Mouse (Mus musculus): ENCODE data around the gene Daam1.

Gene Daam1

DNA sequence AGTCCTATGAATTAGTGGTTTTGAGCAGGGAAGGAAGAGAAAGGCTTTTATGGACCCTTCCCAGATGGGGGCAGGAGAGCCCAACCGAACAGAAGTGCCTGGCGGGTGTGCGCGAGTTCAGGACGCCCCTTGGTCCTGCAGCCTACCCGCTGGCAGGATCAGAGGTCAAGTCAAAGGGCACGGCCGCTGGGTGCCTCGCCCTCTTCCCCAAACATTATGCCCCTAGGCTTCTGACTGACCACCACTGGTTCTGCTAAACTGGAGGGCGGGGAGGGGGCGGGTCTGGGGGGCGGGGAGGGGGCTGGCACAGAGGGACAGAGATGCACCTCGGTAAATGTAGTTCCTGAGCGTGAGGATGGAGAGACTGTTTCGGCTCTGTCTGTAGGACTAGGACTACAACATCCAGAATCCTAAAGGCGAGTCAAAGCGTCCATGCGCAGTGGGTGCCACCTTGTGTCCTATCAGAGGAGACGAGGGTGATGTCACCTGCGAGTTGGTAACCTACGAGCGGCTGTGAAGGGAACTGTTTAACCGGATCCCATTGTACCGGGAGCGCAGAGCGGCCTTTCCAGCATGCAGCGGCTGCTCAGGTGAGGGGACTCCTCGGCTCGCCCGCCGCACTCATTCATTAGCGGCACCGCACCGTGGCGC, at the start of gene Daam1:
Gene Daam1, plus strand, starts transcription at position 472 of the 651 bp plus-strand sequence.
- DNase-seq (ENCODE audit: low spot score in 2 of 2) = peak; percentile 87 to 89

DNA sequence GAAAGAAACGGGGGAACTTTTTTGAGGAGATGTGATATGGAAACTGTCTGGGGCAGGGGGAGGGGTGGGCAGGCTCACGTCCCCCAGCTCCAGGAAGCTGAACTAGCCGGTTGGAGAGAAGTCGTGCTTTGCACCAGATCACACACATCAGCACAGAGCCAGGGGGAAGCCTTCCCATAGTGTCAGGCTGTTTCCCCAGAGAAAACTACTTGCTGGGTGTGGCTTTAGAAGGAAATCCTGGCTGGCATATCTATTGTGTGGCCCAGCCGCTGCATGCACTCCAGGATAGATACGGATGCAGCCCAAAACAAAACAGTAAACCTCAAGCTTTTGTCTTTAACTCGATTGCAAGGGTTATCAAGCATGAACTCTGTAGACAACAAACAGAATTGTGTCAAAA, 49.7 kb upstream of the Daam1 start:
- no peak for DNase-seq (ENCODE audit: low spot score in 2 of 2)

DNA sequence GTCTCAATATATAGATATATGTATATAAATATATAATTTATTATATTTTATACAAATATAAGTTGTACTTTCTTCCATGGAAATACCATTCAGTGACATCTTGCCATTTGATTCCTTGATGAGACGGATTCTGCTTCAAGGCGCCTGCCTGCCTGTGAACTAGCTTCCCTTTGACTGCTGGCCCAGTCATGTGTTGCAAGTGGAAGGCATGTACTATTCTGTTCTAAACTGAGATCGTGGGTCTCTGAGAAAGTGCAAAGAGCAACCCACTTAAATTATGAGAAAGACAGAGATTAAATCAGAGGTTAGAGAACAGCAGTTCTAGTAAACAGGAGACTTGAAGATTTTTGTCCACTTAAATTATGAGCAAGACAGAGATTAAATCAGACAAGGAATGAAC, 46.9 kb upstream of the Daam1 start:
- no peak for DNase-seq (ENCODE audit: low spot score in 2 of 2)

DNA sequence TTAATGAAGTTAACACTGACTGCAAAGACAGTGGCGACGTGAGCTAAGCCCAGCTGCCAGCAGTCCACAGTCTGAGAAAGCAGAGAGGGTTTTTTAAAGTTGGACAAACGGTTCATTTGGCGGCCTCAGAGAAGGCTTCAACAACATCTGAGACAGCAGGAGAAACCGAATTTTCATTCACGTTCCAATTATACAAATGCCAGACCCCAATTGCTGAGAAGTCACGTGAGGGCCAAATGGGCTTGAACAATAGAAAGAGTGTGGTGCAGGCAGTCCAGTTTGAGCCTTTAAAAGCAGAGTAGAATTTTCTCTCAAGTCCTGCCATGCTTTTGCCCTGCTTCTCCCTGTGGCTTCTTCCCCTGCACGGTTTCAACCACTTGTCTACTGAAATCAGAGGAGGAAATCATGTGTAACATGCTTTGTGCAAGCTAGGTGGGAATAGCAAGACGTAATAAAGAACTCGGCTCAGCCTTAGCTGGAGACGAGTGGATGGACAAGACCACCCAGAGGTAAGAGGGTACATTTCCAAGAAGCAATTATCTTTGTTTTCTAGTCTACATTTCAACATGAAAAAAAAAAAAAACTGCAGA, 46.1 kb upstream of the Daam1 start:
- DNase-seq (ENCODE audit: low spot score in 2 of 2) = no peak

DNA sequence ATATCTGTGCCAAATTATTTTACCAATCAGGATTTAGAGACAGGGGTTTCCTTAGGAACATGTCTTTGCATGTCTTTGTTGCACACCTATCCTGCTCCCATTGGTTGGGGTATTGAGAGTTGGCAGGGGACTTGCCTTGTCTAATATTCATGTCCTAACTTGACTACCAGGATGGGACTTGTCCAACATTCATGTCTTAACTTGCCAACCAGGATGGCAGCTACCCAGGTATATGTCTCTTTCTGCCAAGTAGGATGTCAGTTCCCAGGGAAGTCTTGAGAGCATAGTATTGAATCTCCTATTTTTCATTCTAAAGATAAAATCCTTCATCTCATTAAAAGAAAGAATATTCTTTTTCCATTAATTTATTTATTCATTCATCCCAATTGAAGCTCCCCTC, 44.4 kb upstream of the Daam1 start:
- no peak for DNase-seq (ENCODE audit: low spot score in 2 of 2)

DNA sequence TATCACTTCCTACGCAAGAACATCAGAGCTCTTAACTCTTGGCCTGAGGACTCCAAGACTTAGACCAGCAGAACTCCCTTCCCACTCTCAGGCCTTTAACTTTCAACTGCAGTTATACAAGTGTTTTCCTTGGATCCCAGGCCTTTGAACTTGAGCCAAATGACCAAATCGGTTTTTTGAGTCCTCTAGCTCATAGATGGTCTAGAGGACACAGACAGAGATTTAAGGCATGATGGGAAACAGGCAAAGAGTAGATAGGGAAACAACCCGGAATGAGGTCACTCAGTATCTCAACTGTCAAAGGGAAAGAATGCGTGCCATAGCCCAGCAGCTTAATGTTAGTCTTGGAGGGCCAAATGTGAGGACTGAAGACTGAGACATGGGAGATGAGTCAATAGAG, 42.1 kb upstream of the Daam1 start:
- no peak for DNase-seq (ENCODE audit: low spot score in 2 of 2)

DNA sequence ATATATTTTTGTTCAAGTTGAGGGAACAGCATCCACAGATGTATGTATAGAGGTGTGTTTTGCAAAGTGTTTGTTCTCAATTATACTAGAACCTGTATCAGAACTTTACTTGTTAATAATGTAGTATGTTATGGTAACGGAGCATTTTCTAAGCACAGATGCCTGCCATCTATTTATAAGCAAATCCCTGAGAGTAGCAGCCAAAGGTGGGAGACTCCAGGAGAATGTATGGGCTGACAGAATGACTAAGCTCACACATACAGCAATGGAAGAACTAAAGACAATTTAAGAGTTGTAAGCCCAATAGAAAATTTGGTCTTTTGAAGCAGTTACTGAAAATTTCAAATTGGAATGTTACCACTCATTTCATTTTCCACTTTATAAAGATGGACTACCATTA, 40.3 kb upstream of the Daam1 start:
- no peak for DNase-seq (ENCODE audit: low spot score in 2 of 2)

DNA sequence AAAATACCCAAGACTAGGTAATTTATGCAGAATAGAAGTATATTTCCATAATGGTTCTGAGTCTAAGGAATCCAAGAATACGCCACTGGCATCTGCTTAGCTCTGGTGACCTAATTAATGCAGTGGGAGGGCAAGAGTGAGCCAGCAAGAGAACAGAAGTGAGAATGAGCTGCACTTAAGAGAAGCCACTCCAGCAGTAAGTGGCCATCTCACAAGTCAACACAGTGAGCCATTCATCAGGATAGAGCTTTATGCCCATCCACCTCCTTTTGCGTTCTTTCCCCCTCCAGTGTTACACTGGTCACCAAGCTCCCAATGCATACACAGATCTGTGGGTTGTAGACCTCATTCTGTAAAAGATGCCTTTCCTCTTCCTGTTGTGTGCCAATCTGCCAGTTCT, 37.8 kb upstream of the Daam1 start:
- no peak for DNase-seq (ENCODE audit: low spot score in 2 of 2)

DNA sequence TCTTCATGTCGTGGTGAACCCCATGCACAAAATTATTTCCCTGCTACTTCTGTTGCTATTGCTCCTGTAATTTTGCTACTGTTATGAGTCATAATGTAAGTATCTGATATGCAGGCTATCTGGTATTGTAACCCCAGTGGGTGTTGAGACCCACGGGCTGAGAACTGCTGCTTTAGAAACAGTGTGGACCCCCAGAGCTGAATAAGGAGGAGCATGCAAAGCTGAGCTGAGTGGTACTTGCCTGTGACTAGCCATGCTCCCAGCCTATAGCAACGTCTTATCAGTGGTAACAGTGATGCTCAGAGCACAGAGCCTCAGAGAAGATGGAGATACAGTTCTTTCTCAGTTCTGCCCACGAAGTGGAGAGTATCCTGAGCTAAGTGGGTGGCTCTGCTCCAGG, 35.3 kb upstream of the Daam1 start:
- DNase-seq (ENCODE audit: low spot score in 2 of 2) = no peak

DNA sequence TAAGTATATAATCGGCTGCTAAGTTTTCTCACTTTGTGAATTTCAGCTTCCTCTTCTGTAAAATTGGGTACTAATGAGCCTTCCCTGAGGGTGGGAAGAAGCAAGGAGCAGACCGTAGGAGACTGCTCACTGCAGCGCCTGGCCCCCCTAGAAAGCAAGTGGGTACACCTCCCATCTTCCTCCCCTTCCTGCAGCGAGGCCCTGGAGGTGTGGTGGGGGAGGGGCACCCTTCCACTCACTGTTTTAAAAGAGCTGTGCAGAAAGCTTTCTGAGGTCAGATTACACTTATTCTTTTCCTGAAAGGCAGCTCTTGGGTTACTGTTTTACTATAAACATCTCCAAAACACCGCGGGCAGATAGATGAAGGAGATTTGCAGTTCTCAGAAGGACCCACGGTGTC, 34.4 kb upstream of the Daam1 start:
- DNase-seq (ENCODE audit: low spot score in 2 of 2) = no peak

DNA sequence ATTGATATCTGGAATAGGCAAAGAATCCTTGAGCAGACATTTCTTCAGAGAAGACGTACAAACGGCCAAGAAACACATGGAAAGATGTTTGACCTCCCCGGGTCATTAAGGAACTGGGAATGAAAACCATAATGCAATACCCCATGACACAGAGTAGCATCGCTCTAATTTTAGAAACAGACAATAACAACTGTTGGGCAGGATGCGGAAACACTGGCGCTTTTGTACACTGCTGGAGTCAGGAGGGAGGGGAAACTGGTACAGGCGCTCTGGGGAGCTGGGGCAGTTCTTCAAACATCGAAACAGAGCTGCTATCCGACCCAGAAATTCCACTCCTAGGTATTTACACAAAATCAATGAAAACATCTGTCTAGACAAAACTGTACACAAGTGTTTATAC, 23.6 kb upstream of the Daam1 start:
- DNase-seq (ENCODE audit: low spot score in 2 of 2) = no peak

DNA sequence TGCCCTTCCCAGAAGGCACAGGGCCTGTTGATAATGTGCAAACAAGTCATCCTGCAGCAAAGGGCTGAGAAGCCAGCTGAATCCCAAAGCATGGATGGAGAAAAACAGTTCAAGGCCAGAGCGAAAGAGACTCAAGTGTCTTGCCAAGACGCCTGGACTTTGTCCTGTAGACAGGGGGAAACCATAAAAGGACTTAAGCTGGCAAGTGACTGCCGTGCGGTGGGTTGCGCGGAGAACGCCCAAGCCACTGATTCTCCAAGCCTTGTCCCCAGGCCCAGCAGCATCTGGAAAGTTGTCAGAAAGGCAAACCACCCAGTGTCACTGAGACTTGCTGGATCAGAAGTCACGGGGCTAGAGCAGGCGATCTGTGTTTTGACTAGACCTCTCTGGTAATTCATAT, 22.2 kb upstream of the Daam1 start:
- DNase-seq (ENCODE audit: low spot score in 2 of 2) = no peak

DNA sequence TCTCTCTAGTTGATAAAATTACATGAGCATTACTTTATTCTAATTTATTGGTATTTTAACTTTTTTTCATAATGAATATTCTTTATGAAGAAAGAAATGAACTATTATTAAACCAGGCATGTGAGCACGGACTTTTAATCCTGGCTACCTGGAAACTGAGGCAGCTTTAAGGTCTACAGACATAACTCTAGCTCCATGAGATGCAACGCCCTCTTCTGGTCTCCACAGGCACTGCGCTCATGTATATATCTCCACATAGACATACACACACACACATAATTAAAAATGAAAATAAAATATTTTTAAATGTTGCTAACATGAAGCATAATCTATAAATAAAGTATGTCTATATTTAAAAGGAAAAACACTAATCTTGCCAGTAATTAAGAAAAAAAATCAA, 21.3 kb upstream of the Daam1 start:
- DNase-seq (ENCODE audit: low spot score in 2 of 2) = no peak

DNA sequence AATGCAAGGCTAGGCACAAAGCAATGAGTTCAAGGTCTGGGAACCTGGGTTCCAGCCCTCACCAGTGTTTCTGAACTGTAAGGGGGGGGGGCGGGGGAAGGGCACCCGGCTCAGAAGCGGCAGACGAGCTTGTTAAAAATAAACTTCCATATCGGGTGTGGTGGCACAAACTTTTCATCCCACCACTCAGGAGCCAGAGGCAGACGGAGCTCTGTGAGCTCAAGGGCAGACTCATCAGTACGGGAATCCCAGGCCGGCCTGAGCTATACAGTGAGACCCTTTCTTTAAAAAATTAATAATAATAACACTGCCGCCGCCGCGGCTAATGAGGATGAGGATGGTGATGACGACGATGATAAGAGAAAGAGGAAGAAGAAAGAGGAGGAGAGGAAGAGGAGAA, 18.3 kb upstream of the Daam1 start:
- DNase-seq (ENCODE audit: low spot score in 2 of 2) = no peak

DNA sequence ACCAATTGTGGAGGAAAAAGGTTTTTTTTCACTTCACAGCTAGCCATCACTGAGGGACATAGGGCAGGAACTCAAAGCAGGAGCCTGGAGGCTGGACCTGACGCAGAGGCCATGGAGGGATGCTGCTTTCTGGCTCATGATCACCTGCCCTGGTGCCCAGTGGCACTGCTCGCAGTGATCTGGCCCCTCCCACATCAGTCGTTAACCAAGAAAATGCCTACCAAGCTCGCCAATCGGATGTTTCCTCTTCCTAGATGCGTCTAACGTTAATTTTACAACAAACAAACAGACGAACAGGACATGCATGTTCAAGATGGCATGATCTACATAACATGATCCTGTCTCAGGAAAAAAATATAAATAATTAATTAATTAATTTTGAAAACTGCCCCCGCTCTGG, 17.6 kb upstream of the Daam1 start:
- DNase-seq (ENCODE audit: low spot score in 2 of 2) = no peak

DNA sequence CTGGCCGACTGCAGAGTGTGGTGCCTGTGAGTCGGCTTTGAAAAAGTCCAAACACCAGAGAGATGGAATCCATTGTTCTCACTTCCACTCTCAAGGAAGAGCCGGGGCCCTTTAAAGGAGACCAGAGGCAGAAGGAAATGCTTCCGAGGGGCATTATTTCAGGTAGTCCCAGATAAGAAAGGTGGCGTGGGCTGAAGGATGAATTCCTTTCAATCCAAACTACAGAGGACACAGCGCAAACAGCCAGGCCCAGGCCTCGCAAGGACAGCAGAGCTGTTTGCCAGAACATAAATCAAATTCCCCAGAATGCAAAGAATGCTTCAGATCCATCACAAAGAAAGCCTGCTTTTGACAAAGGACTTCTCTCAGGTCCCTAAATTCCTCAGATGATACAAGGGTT, 17.1 kb upstream of the Daam1 start:
- no peak for DNase-seq (ENCODE audit: low spot score in 2 of 2)

DNA sequence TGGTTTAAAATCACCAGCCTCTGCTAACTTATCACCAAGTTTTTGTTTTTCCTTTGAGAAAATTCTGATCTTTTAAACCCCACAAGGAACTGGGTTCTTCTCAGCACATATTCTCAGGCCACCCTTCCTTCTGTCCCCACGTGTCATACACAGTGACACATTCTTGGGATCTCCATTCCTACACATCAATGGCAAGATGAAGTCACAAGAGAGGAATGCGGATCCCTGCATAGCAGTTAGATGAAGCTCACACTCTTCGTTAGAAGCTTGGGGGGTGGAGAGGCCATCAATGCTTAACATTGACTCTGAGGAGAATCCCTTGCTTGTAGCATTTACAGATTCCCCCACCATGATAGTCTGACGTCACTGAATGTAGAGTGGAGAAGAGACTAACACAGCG, 10.8 kb upstream of the Daam1 start:
- DNase-seq (ENCODE audit: low spot score in 2 of 2) = no peak

DNA sequence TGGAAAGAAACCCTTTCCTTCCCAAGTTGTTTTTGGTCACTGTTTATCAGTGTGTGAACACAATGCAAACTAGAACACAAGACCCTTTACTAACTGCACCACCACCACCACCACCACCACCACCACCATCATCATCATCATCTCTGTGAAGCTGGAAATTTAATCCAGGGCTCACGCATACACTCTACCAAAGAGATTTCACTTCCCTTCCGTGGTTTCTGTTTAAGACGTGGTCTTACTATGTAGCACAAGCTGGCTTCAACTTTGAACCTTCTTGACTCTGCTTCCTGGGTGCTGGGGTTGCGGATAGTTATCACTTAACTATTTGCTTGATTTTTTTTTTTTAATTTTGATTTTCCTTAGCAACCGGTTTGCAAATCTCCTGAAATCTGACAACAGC, 9.6 kb upstream of the Daam1 start:
- DNase-seq (ENCODE audit: low spot score in 2 of 2) = no peak

DNA sequence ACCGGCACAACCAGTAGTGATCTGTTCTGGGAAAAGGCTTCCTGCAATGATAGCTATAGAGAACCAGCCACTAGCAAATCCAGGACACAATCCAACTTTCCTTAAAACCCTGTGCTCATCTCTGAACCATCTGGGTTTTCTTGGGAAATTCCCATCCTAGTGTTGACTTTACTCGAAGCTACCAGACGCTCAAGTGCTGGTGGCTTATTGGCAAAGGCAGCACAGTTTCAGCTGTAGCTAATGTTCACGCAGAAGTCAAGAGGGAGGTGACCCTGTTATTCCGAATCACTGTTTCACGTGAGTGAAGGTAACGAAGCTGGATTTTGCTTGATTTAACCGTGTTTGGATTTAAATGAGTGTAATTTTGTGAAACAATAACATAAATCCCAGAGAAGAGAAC, 9.1 kb upstream of the Daam1 start:
- DNase-seq (ENCODE audit: low spot score in 2 of 2) = no peak

DNA sequence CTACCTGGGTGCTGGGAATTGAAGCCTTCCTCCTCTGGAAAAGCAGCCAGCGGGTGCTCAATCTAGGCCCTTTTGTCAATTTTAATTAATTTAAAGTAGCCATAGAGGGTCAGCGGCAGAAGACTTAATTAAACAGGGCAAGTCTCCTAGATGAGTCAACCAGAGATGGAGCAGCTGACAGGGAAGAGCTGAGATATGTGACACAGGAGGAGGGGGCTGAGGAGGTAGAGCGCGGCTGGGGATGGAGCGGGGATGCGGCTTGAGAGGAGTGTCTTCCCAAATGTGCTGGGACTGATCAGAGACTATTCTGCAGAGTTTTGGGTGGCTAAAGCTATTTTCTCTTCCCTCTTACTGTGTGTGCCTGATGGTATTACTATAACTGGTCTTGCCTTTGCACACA, 6.0 kb upstream of the Daam1 start:
- no peak for DNase-seq (ENCODE audit: low spot score in 2 of 2)

DNA sequence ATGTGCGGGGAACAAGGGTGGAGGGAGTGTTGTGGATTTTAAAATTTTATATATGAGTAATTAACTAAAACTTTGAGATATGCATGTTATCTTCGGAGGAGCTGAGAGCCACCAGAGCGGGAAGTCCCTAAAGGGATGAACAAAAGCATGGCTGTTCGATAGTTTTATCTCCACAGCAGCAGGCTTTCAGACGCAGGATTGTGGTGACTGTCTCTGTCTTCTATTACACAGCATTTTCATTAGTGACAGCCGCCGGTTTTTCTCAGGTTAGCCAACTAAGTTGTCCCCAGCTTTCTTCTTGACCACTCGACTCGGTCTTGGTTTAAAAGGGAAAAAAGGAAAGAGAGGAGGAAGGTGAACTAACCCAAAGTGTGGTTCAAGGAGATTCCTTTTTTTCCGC, 739 bp upstream of the Daam1 start:
- no peak for DNase-seq (ENCODE audit: low spot score in 2 of 2)

DNA sequence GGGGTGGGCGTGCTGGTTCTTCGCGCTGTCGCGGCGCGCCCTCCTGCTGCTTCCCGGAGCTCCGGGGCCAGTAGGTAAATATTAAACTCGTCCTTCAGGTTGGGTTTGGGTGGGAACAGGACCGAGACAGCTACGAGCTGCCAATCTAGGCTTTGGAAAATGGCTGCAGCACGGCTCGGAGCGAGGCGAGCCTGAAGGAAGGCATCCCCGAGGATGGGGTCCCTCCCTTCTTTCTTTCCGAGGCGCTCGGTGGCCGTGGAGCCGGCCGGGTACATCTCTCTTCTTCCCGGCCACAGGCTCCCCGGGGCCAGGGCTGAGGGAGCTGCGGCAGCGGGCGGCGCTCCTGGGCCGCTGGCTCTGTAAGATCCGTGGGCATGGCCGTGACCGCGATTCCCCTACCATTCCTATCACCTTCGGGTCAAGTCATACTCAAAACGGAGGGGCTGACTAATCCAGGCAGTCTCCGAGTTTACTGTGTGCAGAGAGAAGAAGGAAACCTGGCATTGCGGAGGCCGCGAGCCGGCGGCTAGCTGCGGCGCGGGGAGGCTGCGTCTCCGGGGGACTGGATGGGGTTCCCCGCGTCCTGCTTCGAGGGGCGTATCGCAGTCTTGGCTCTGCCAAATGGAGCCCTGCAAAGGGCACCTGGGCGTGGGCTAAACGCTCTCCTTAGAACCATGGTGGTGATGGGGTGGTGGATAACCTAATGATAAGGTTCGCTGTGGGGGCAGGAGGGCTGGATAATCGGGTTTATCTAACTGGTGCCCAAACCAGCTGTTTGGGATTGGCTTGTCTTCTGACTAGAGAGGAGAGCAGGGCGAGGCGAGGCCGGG, 595 bp downstream of the Daam1 start:
- DNase-seq (ENCODE audit: low spot score in 2 of 2) = peak in 1 of 2 experiments; percentile 29

DNA sequence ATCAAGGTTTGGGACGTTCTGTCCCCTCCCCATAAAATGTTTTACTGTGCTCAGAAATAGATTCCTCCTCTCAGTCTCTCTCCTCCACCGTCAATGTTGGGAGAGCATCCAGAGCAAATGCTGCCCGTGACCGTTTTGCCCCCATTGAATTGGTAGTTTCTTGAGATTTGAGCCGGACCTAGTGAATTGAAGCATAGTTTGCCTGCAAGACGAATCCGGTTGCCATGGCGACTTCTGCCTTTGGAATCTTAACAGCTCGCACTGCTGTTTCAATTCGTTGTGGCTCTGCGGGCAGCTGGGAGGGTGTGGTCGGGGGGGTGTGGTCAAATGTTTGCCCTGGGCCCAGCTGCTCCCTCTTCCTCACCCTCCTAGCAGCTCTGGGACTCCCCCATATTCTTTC, 1.3 kb downstream of the Daam1 start:
- DNase-seq (ENCODE audit: low spot score in 2 of 2) = peak; percentile 40 to 42
